22 mouse cellular contexts compared by ENCODE assay signal in the genomic region with DNA sequence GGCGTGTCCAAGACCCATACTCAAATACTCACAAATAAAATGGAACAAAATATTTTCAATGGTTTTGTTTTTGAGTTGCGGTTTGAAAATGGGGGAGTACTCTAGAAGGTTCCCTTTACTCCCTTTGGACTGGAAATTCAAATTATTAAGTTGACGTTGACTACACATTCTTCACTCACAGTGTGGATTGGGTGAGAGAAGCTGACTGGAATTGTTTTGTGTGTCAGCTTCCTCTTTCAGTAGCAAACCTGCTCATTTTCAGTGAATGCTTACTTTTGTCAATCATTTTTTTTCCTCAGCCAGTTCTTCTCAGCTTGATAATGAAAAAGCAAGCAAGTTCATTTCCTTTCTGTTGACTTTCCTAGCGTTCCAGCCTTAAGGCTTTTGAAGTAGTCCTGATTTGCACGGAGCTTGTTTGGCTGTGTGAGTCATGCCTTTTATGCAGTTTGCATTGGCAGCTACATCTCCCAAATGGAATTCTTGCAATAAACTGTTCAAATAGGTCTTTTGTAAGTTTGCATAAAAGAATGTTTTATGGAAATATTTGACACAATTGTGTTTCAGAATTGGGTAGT.
DNase-seq lines count a peak whose midpoint lies in the region; ATAC-seq and TF ChIP-seq lines count a peak whose summit lies in the region.
"Had no signal": no experiment of that assay in that cellular context is flagged by ENCODE, and none has a peak within 500 bp of the region (broad histone marks: within the 10 kb centered on the region; RNA-seq: fewer than 3 reads in every experiment).

No protein-coding gene starts in this region.

- no peak overlapping the region for H3K4me2 ChIP-seq in heart, embryonic 16.5 days (ENCODE audit: low read depth, low read length)
- no peak overlapping the region for H3K4me2 ChIP-seq in midbrain, embryonic 11.5 days
- H3K4me2 ChIP-seq: hindbrain, embryonic 13.5 days had no signal

- TF ChIP-seq POLR2A in thymus, adult 2 months (IDR thresholded peaks at IDR 0.05; ENCODE audit: control insufficient read depth, extremely low read depth, insufficient read depth, low read length, poor library complexity): no peak

- H3K4me1 ChIP-seq in heart, embryonic 16.5 days (ENCODE audit: control insufficient read depth, insufficient read depth, low read length): no peaks in the 10 kb centered on the region
- no peaks in the 10 kb centered on the region for H3K4me1 ChIP-seq in midbrain, embryonic 11.5 days (ENCODE audit: control insufficient read depth, insufficient read depth, low read length)
- no peaks in the 10 kb centered on the region for H3K4me1 ChIP-seq in midbrain, embryonic 10.5 days
- no peaks in the 10 kb centered on the region for H3K4me1 ChIP-seq in thymus, adult 2 months (replicated peaks; ENCODE audit: control insufficient read depth, insufficient read depth, low read length)
- H3K4me1 ChIP-seq: heart, embryonic 10.5 days had no signal

- ATAC-seq in heart, embryonic 16.5 days (replicated peaks; ENCODE audit: extremely low read depth, insufficient read depth, low FRiP score): no peak
- ATAC-seq in midbrain, embryonic 11.5 days (ENCODE audit: low FRiP score): no peak
- ATAC-seq in erythroblast, adult 5-6 weeks (replicated peaks; ENCODE audit: low FRiP score, poor library complexity, severe bottlenecking): no peak
- ATAC-seq: forebrain, embryonic 14.5 days; inflammation-experienced regulatory T-cells, adult 6 months; liver, postnatal 0 days had no signal

- TF ChIP-seq CTCF in thymus, adult 2 months (IDR thresholded peaks at IDR 0.05; ENCODE audit: borderline replicate concordance, control insufficient read depth, extremely low read depth, insufficient read depth, low read length, poor library complexity): no peak
- no peak for TF ChIP-seq CTCF in gastrocnemius, adult 2 months (IDR thresholded peaks at IDR 0.05)

- no peak for DNase-seq in heart, postnatal 10 days
- peak; percentile 73 for DNase-seq in midbrain, embryonic 11.5 days (ENCODE audit: low spot score, missing footprints)
- no peak for DNase-seq in midbrain, embryonic 10.5 days (ENCODE audit: low spot score)
- DNase-seq in lung, postnatal 36 days: peak; percentile 37
- no peak for DNase-seq in thymus, adult 2 months
- no peak for DNase-seq in gastrocnemius, adult 2 months
- DNase-seq: cerebellum, postnatal 10 days; embryo, embryonic 11 days; heart, postnatal 14 days; kidney, adult 8-10 months; kidney, postnatal 36 days; liver, postnatal 0 days; retina, postnatal 1 day; thymus, adult 18-20 months had no signal

- H3K9me3 ChIP-seq in heart, embryonic 16.5 days (replicated peaks; ENCODE audit: control insufficient read depth, low read length): no peaks in the 10 kb centered on the region
- no peaks in the 10 kb centered on the region for H3K9me3 ChIP-seq in midbrain, embryonic 11.5 days (ENCODE audit: control insufficient read depth, low read length)
- no peaks in the 10 kb centered on the region for H3K9me3 ChIP-seq in midbrain, embryonic 10.5 days (replicated peaks)
- H3K9me3 ChIP-seq: heart, embryonic 10.5 days; hindbrain, embryonic 13.5 days; limb, embryonic 10.5 days had no signal

- WGBS in heart, embryonic 16.5 days: 62% methylated on average over 5 of the region's 5 CpGs
- WGBS in midbrain, embryonic 11.5 days: 76% methylated on average over 5 of the region's 5 CpGs
- WGBS in midbrain, embryonic 10.5 days: 79% methylated on average over 5 of the region's 5 CpGs
- 61% methylated on average over 5 of the region's 5 CpGs for WGBS in thymus, adult 2 months

- H3K27ac ChIP-seq in heart, embryonic 16.5 days (ENCODE audit: low read length): peak overlapping the region; percentile 4; the same call in 1 of the 2 replicates
- no peak overlapping the region for H3K27ac ChIP-seq in midbrain, embryonic 11.5 days (ENCODE audit: low read depth, low read length)
- no peak overlapping the region for H3K27ac ChIP-seq in midbrain, embryonic 10.5 days (replicated peaks)
- no peak overlapping the region for H3K27ac ChIP-seq in thymus, adult 2 months (ENCODE audit: control insufficient read depth, insufficient read depth, low read length)
- H3K27ac ChIP-seq in gastrocnemius, adult 2 months: no peak overlapping the region
- H3K27ac ChIP-seq: heart, embryonic 10.5 days; hindbrain, embryonic 13.5 days; limb, embryonic 10.5 days had no signal

- H3K27me3 ChIP-seq in heart, embryonic 16.5 days (ENCODE audit: control insufficient read depth, insufficient read depth, low read length): no peaks in the 10 kb centered on the region
- H3K27me3 ChIP-seq in midbrain, embryonic 11.5 days (ENCODE audit: control insufficient read depth, insufficient read depth, low read length): no peaks in the 10 kb centered on the region
- no peaks in the 10 kb centered on the region for H3K27me3 ChIP-seq in midbrain, embryonic 10.5 days (ENCODE audit: low read depth, poor library complexity, severe bottlenecking)
- no peaks in the 10 kb centered on the region for H3K27me3 ChIP-seq in thymus, adult 2 months (ENCODE audit: control insufficient read depth, insufficient read depth, low read length)
- H3K27me3 ChIP-seq: CH12.LX; hindbrain, embryonic 13.5 days had no signal

- intact Hi-C loops in heart, postnatal 10 days (cut with DNase I): no loop called here
- intact Hi-C loops in gastrocnemius, adult 2 months (cut with DNase I): no loop called here

- no peaks in the 10 kb centered on the region for H3K36me3 ChIP-seq in heart, embryonic 16.5 days (ENCODE audit: control insufficient read depth, insufficient read depth)
- no peaks in the 10 kb centered on the region for H3K36me3 ChIP-seq in midbrain, embryonic 11.5 days (ENCODE audit: control insufficient read depth, insufficient read depth, low read length)
- H3K36me3 ChIP-seq in midbrain, embryonic 10.5 days: no peaks in the 10 kb centered on the region
- H3K36me3 ChIP-seq in thymus, adult 2 months (ENCODE audit: control insufficient read depth, insufficient read depth, low read length): no peaks in the 10 kb centered on the region
- H3K36me3 ChIP-seq: heart, embryonic 10.5 days; hindbrain, embryonic 13.5 days; limb, embryonic 10.5 days had no signal

- H3K4me3 ChIP-seq in heart, embryonic 16.5 days (ENCODE audit: low read length): no peak overlapping the region
- no peak overlapping the region for H3K4me3 ChIP-seq in midbrain, embryonic 11.5 days (ENCODE audit: low read depth, low read length)
- no peak overlapping the region for H3K4me3 ChIP-seq in midbrain, embryonic 10.5 days
- no peak overlapping the region for H3K4me3 ChIP-seq in thymus, adult 2 months (ENCODE audit: control insufficient read depth, insufficient read depth, low read length)
- no peak overlapping the region for H3K4me3 ChIP-seq in gastrocnemius, adult 2 months
- H3K4me3 ChIP-seq: heart, embryonic 10.5 days; hindbrain, embryonic 13.5 days; limb, embryonic 10.5 days had no signal

- H3K9ac ChIP-seq in heart, embryonic 16.5 days (ENCODE audit: low read length): no peak overlapping the region
- H3K9ac ChIP-seq in midbrain, embryonic 11.5 days (ENCODE audit: low read length): no peak overlapping the region
- H3K9ac ChIP-seq: hindbrain, embryonic 13.5 days; liver, postnatal 0 days had no signal

Comparison
In these comparisons a context has a peak if more than half of its experiments do, and no peak if none do; other contexts are left out.
1. DNase-seq: peak in midbrain, embryonic 11.5 days (single experiment) and lung, postnatal 36 days (single experiment); none in heart, postnatal 10 days (0 of 2), midbrain, embryonic 10.5 days (single experiment), thymus, adult 2 months (single experiment) and gastrocnemius, adult 2 months (single experiment).